Mouse (Mus musculus) adrenal gland, adult 2 months (tissue): ENCODE measurements around the gene F10. TPM values are rescaled to one million over a fixed set of nuclear protein-coding genes. Genes with fewer than 3 reads are reported as not detected.
"Not testable (repeated sequence)": the region's sequence is repeated elsewhere in the genome, so short reads cannot be mapped to it uniquely, and the experiment has no call there.

Experiments
- DNase-seq: peaks from one replicate; pipeline ENCODE4 v3.0.0; 2021
- polyA plus RNA-seq: library from polyadenylated mRNA; depleted of rRNA; stranded (reverse); fragments of >200 nt; gene quantifications from 2 replicates; pipeline ENCODE4 v1.2.3, GENCODE M21; 2012; rRNA removed
- total RNA-seq, 2 experiments: library from RNA; stranded (reverse); gene quantifications; 2 replicates each; pipeline ENCODE4 v1.2.3; 2021

F10 gene
- total and polyA plus RNA-seq, 3 experiments, result 0.52 to 4.1 (median 0.66) TPM

GRCm38 (mm10) chr8:13060441-13061150 is 23.5 kb downstream of the F10 start, which contains the start of gene Proz:
TSS of gene Proz (plus strand) at chr8:13060914.
- DNase-seq, result no peak

GRCm38 (mm10) chr8:13063112-13063511 is 26.0 kb downstream of the F10 start:
- DNase-seq, result no peak

- DNase-seq, result no peak
These were observed 36.1 kb downstream of the F10 start for GRCm38 (mm10) chr8:13073255-13073654.

GRCm38 (mm10) chr8:13075044-13075443 is 37.9 kb downstream of the F10 start:
- no peak for DNase-seq

- not testable (repeated sequence) for DNase-seq
These were observed 38.5 kb downstream of the F10 start for GRCm38 (mm10) chr8:13075579-13075978.

- no peak for DNase-seq
These were observed 40.4 kb downstream of the F10 start for GRCm38 (mm10) chr8:13077542-13077941.

- DNase-seq, result peak; percentile 93
These were observed 67.6 kb downstream of the F10 start for GRCm38 (mm10) chr8:13104691-13105086.

GRCm38 (mm10) chr8:13105087-13105881 is 68.2 kb downstream of the F10 start, which contains the start of the genes Pcid2 and Cul4a:
TSS of gene Pcid2 (minus strand) at chr8:13105459.
TSS of gene Cul4a (plus strand) at chr8:13105621.
- DNase-seq, result peak; percentile 98

GRCm38 (mm10) chr8:13105908-13106551 is 68.9 kb downstream of the F10 start:
- DNase-seq, result no peak

Other genes with a start within 250 kb of the F10 start
- 10 to 100 TPM; 24.0 to 25.4 TPM for gene Mcf2l, start 163.5 kb upstream of the F10 start, total RNA-seq
- 9.6 and 12.4 TPM in 2 replicates for gene Mcf2l, start 163.5 kb upstream of the F10 start, polyA plus RNA-seq
- gene F7, start 11.3 kb upstream of the F10 start, total RNA-seq, result 1 to 10 TPM in 1 of 2 experiments, under 1 TPM in 1; 0.24 to 1.8 TPM
- 0.12 and 0.33 TPM in 2 replicates for gene F7, start 11.3 kb upstream of the F10 start, polyA plus RNA-seq
- under 1 TPM in 1 of 2 experiments, not detected in 1; 0.75 TPM for gene Proz, start 23.6 kb downstream of the F10 start, total RNA-seq
- gene Proz, start 23.6 kb downstream of the F10 start, polyA plus RNA-seq, result 0.16 TPM in 1 of 2 replicates, not detected in the other
- gene Pcid2, start 68.2 kb downstream of the F10 start, total RNA-seq, result 10 to 100 TPM; 22.1 to 23.7 TPM
- 27.2 and 28.3 TPM in 2 replicates for gene Pcid2, start 68.2 kb downstream of the F10 start, polyA plus RNA-seq
- gene Cul4a, start 68.3 kb downstream of the F10 start, total RNA-seq, result 100 to 1,000 TPM; 108 to 127 TPM
- gene Cul4a, start 68.3 kb downstream of the F10 start, polyA plus RNA-seq, result 123 and 132 TPM in 2 replicates
- gene Lamp1, start 121.9 kb downstream of the F10 start, total RNA-seq, result 100 to 1,000 TPM; 476 to 520 TPM
- gene Lamp1, start 121.9 kb downstream of the F10 start, polyA plus RNA-seq, result 336 and 366 TPM in 2 replicates
- gene Grtp1, start 163.3 kb downstream of the F10 start, total RNA-seq, result 10 to 100 TPM; 10.8 to 16.4 TPM
- gene Grtp1, start 163.3 kb downstream of the F10 start, polyA plus RNA-seq, result 10.1 and 12.5 TPM in 2 replicates
- 1 to 10 TPM in 1 of 2 experiments, under 1 TPM in 1; 0.93 to 5.4 TPM for gene Adprhl1, start 216.9 kb downstream of the F10 start, total RNA-seq
- gene Adprhl1, start 216.9 kb downstream of the F10 start, polyA plus RNA-seq, result 0.38 and 2.0 TPM in 2 replicates